Comparison of ENCODE assay signal across 22 mouse cellular contexts in genomic region chr13:117034676-117035075, GRCm38 (mm10). TPM values are rescaled to one million over a fixed set of nuclear protein-coding genes. Genes with fewer than 3 reads are reported as not detected.
DNase-seq lines count a peak whose midpoint lies in the region; ATAC-seq lines count a peak whose summit lies in the region.
"Had no signal": no experiment of that assay in that cellular context is flagged by ENCODE, and none has a peak within 500 bp of the region (broad histone marks: within the 10 kb centered on the region; RNA-seq: fewer than 3 reads in every experiment).

No protein-coding gene starts in this region.

- H3K4me3 ChIP-seq in midbrain, embryonic 11.5 days (ENCODE audit: low read depth, low read length): no peak overlapping the region
- H3K4me3 ChIP-seq in midbrain, embryonic 14.5 days (replicated peaks; ENCODE audit: low read depth, low read length): no peak overlapping the region
- no peak overlapping the region for H3K4me3 ChIP-seq in brown adipose tissue, adult 24 weeks (ENCODE audit: insufficient read depth, low read depth, low read length)
- H3K4me3 ChIP-seq in hindbrain, embryonic 10.5 days: no peak overlapping the region
- H3K4me3 ChIP-seq: embryonic facial prominence, embryonic 15.5 days; erythroblast, embryonic 14.5 days; forebrain, embryonic 10.5 days; gastrocnemius, adult 2 months; heart, embryonic 13.5 days; hindbrain, embryonic 13.5 days had no signal

- H3K27ac ChIP-seq in midbrain, embryonic 11.5 days (ENCODE audit: low read depth, low read length): no peak overlapping the region
- H3K27ac ChIP-seq in midbrain, embryonic 14.5 days (replicated peaks; ENCODE audit: low read depth, low read length): no peak overlapping the region
- H3K27ac ChIP-seq in brown adipose tissue, adult 24 weeks (replicated peaks; ENCODE audit: low read depth, low read length): 0 out of 2 replicates have a peak overlapping the region, but pooled peaks have one; percentile 39
- H3K27ac ChIP-seq in hindbrain, embryonic 10.5 days: no peak overlapping the region
- H3K27ac ChIP-seq: embryonic facial prominence, embryonic 15.5 days; forebrain, embryonic 10.5 days; gastrocnemius, adult 2 months; heart, embryonic 13.5 days; hindbrain, embryonic 13.5 days; hindbrain, postnatal 0 days had no signal

- H3K9ac ChIP-seq in midbrain, embryonic 11.5 days (ENCODE audit: low read length): no peak overlapping the region
- no peak overlapping the region for H3K9ac ChIP-seq in midbrain, embryonic 14.5 days (replicated peaks; ENCODE audit: low read length)
- H3K9ac ChIP-seq: embryonic facial prominence, embryonic 15.5 days; heart, embryonic 13.5 days; hindbrain, embryonic 13.5 days had no signal

- ATAC-seq in midbrain, embryonic 11.5 days (ENCODE audit: low FRiP score): no peak
- no peak for ATAC-seq in midbrain, embryonic 14.5 days (ENCODE audit: low FRiP score, low TSS enrichment)
- ATAC-seq: forebrain, embryonic 14.5 days; hindbrain, postnatal 0 days had no signal

- H3K4me1 ChIP-seq in midbrain, embryonic 11.5 days (ENCODE audit: control insufficient read depth, insufficient read depth, low read length): no peaks in the 10 kb centered on the region
- no peaks in the 10 kb centered on the region for H3K4me1 ChIP-seq in midbrain, embryonic 14.5 days (ENCODE audit: control insufficient read depth, insufficient read depth, low read length)
- H3K4me1 ChIP-seq in brown adipose tissue, adult 24 weeks (ENCODE audit: control insufficient read depth, insufficient read depth, insufficient read length, low read length): no peaks in the 10 kb centered on the region
- H3K4me1 ChIP-seq in hindbrain, embryonic 10.5 days (replicated peaks): no peaks in the 10 kb centered on the region
- H3K4me1 ChIP-seq: embryonic facial prominence, embryonic 15.5 days; forebrain, embryonic 10.5 days; hindbrain, embryonic 13.5 days had no signal

- DNase-seq in heart, adult 11 months: peak; percentile 19
- no peak for DNase-seq in heart, postnatal 4 days
- peak; percentile 44 for DNase-seq in midbrain, embryonic 11.5 days (ENCODE audit: low spot score, missing footprints)
- DNase-seq in midbrain, embryonic 14.5 days: no peak
- DNase-seq in hindbrain, embryonic 10.5 days (ENCODE audit: low spot score): no peak
- DNase-seq in cerebellum, adult 11 months: no peak
- DNase-seq: adrenal gland, postnatal 14 days; cerebellum, adult 8-10 months; cerebellum, postnatal 14 days; embryo, embryonic 11 days; gastrocnemius, adult 2 months; gastrocnemius, postnatal 25 days; heart, postnatal 36 days had no signal

- H3K9me3 ChIP-seq in midbrain, embryonic 11.5 days (ENCODE audit: control insufficient read depth, low read length): no peaks in the 10 kb centered on the region
- H3K9me3 ChIP-seq in midbrain, embryonic 14.5 days (ENCODE audit: control insufficient read depth, low read length): no peaks in the 10 kb centered on the region
- no peaks in the 10 kb centered on the region for H3K9me3 ChIP-seq in hindbrain, embryonic 10.5 days
- H3K9me3 ChIP-seq: embryonic facial prominence, embryonic 15.5 days; forebrain, embryonic 10.5 days; heart, embryonic 13.5 days; hindbrain, embryonic 13.5 days had no signal

- no peak overlapping the region for H3K4me2 ChIP-seq in midbrain, embryonic 11.5 days
- H3K4me2 ChIP-seq in midbrain, embryonic 14.5 days (ENCODE audit: low read length): no peak overlapping the region
- H3K4me2 ChIP-seq: embryonic facial prominence, embryonic 15.5 days; heart, embryonic 13.5 days; hindbrain, embryonic 13.5 days had no signal

- WGBS in midbrain, embryonic 11.5 days: 68% methylated on average over 1 of the region's 1 CpGs
- WGBS in midbrain, embryonic 14.5 days: 85% methylated on average over 1 of the region's 1 CpGs
- WGBS in hindbrain, embryonic 10.5 days: 78% methylated on average over 1 of the region's 1 CpGs

- no peaks in the 10 kb centered on the region for H3K27me3 ChIP-seq in midbrain, embryonic 11.5 days (ENCODE audit: control insufficient read depth, insufficient read depth, low read length)
- H3K27me3 ChIP-seq in midbrain, embryonic 14.5 days (ENCODE audit: control insufficient read depth, insufficient read depth, low read length): no peaks in the 10 kb centered on the region
- H3K27me3 ChIP-seq in hindbrain, embryonic 10.5 days (ENCODE audit: insufficient read depth, poor library complexity, severe bottlenecking): no peaks in the 10 kb centered on the region
- H3K27me3 ChIP-seq: embryonic facial prominence, embryonic 15.5 days; heart, embryonic 13.5 days; hindbrain, embryonic 13.5 days had no signal

- no peaks in the 10 kb centered on the region for H3K36me3 ChIP-seq in midbrain, embryonic 11.5 days (ENCODE audit: control insufficient read depth, insufficient read depth, low read length)
- no peaks in the 10 kb centered on the region for H3K36me3 ChIP-seq in midbrain, embryonic 14.5 days (ENCODE audit: control insufficient read depth, insufficient read depth, low read length)
- no peaks in the 10 kb centered on the region for H3K36me3 ChIP-seq in hindbrain, embryonic 10.5 days
- H3K36me3 ChIP-seq: embryonic facial prominence, embryonic 15.5 days; forebrain, embryonic 10.5 days; heart, embryonic 13.5 days; hindbrain, embryonic 13.5 days had no signal

RNA-seq across cellular contexts. Expression of gene Parp8, which starts 9.3 kb away (rescaled TPM):
- total RNA-seq in heart, postnatal 4 days (2021): 10 to 100 TPM; 15.1 to 17.1 TPM
- polyA plus RNA-seq in midbrain, embryonic 11.5 days (2014; fragmentation: Nextera tagmentation; extraction: Ambion mirVana): 13.3 and 15.1 TPM in 2 replicates
- 32.9 and 36.9 TPM in 2 replicates for polyA plus RNA-seq in midbrain, embryonic 14.5 days (2014; fragmentation: Nextera tagmentation; extraction: Ambion mirVana)
- polyA plus RNA-seq in brown adipose tissue, adult 24 weeks (2012; ENCODE audit: insufficient read depth, insufficient read length, missing spikeins): 1.4 and 2.2 TPM in 2 replicates
- 10.7 and 13.7 TPM in 2 replicates for polyA plus RNA-seq in hindbrain, embryonic 10.5 days (2016; fragmentation: Nextera tagmentation; extraction: Ambion mirVana)
- total RNA-seq: MEL had no signal

Comparison
In these comparisons a context has a peak if more than half of its experiments do, and no peak if none do; other contexts are left out.
1. DNase-seq: peak in heart, adult 11 months (single experiment) and midbrain, embryonic 11.5 days (single experiment); none in heart, postnatal 4 days (single experiment), midbrain, embryonic 14.5 days (single experiment), hindbrain, embryonic 10.5 days (single experiment) and cerebellum, adult 11 months (single experiment).